Mouse (Mus musculus): ENCODE data around the gene Xrra1. TPM values are rescaled to one million over a fixed set of nuclear protein-coding genes. Genes with fewer than 3 reads are reported as not detected.

Gene Xrra1
- total RNA-seq, 2 experiments from 2014 or later = not detected

Other genes with a start within 250 kb of the Xrra1 start
- gene Tpbgl, start 232.0 kb upstream of the Xrra1 start, total RNA-seq (2021) = 1 to 10 TPM; 3.0 to 3.6 TPM
- 10 to 100 TPM in 1 of 2 experiments, 1 to 10 TPM in 1; 9.0 to 12.0 TPM for gene Slco2b1, start 147.8 kb upstream of the Xrra1 start, total RNA-seq (2021)
- gene Olfr520, start 128.8 kb upstream of the Xrra1 start, total RNA-seq (2021) = under 1 TPM in 1 of 2 experiments, not detected in 1; 0.22 TPM
- not detected for gene Olfr521, start 95.6 kb upstream of the Xrra1 start, total RNA-seq (2021)
- gene Neu3, start 30.7 kb upstream of the Xrra1 start, total RNA-seq (2021) = 1 to 10 TPM; 3.8 to 4.9 TPM
- 10 to 100 TPM; 48.0 to 50.4 TPM for gene Spcs2, start 4.3 kb downstream of the Xrra1 start, total RNA-seq (2021)
- gene Rnf169, start 121.3 kb downstream of the Xrra1 start, total RNA-seq (2021) = 10 to 100 TPM in 1 of 2 experiments, 1 to 10 TPM in 1; 9.0 to 10.8 TPM
- gene Chrdl2, start 147.1 kb downstream of the Xrra1 start, total RNA-seq (2021) = under 1 TPM in 1 of 2 experiments, not detected in 1; 0.38 TPM